Mouse (Mus musculus) kidney, adult 2 months (tissue): ENCODE data around the gene Fh1.

Source experiments
- CTCF ChIP-seq: fragments of 200-500 bp; conservative IDR thresholded peaks from 2 replicates; pipeline ENCODE4 v1.5.1; 2011; ENCODE audit warnings: low read depth, mild to moderate bottlenecking, control low read depth, low read length, moderate library complexity, mixed read lengths; ENCODE audit not compliant: insufficient read depth, insufficient read length
- POLR2A ChIP-seq: fragments of 200-500 bp; IDR thresholded peaks from one replicate; pipeline ENCODE4 v1.6.1; 2011; ENCODE audit warnings: low read depth, low read length, control low read depth

GRCm38 (mm10) chr1:175552474-175552873 lies 73.0 kb downstream of the Fh1 start:
- TF ChIP-seq CTCF: no peak
- TF ChIP-seq POLR2A: no peak
